Mouse (Mus musculus) heart, embryonic 16.5 days (tissue): Measurements from ENCODE around the gene 4930442H23Rik. TPM values are rescaled to one million over a fixed set of nuclear protein-coding genes. Genes with fewer than 3 reads are reported as not detected.
A peak's percentile ranks its signal among the peaks of the same experiment; 100 is the strongest.

Source experiments
- ATAC-seq: fragments of 200-750 bp; cut with Nextera tagmentation; replicated peaks from 2 replicates; pipeline ENCODE4 v1.8.0; 2017; ENCODE audit warnings: moderate number of reproducible peaks; ENCODE audit not compliant: insufficient read depth, low FRiP score; ENCODE audit errors: extremely low read depth
- H3K27ac ChIP-seq: fragments of 300-500 bp; sonication (generic); 2 replicates; pipeline ENCODE4 v1.5.1; 2014; ENCODE audit warnings: mild to moderate bottlenecking, low read length, control low read depth, moderate library complexity
- H3K27me3 ChIP-seq: fragments of 300-500 bp; sonication (generic); 2 replicates; pipeline ENCODE4 v1.6.1; 2014; ENCODE audit warnings: low read length, mixed read lengths; ENCODE audit not compliant: control insufficient read depth, insufficient read depth
- H3K36me3 ChIP-seq: fragments of 300-500 bp; sonication (generic); 2 replicates; pipeline ENCODE4 v1.6.1; 2014; ENCODE audit not compliant: control insufficient read depth, insufficient read depth
- H3K4me1 ChIP-seq: fragments of 300-500 bp; sonication (generic); 2 replicates; pipeline ENCODE4 v1.6.1; 2014; ENCODE audit warnings: low read length, mixed read lengths; ENCODE audit not compliant: control insufficient read depth, insufficient read depth
- H3K4me2 ChIP-seq: fragments of 300-500 bp; sonication (generic); 2 replicates; pipeline ENCODE4 v1.6.1; 2014; ENCODE audit warnings: low read depth, mild to moderate bottlenecking, control low read depth, low read length
- H3K4me3 ChIP-seq: fragments of 300-500 bp; sonication (generic); 2 replicates; pipeline ENCODE4 v1.5.1; 2014; ENCODE audit warnings: mild to moderate bottlenecking, control low read depth, low read length
- H3K9ac ChIP-seq: fragments of 300-500 bp; sonication (generic); 2 replicates; pipeline ENCODE4 v1.6.1; 2014; ENCODE audit warnings: low read length, control low read depth
- H3K9me3 ChIP-seq: fragments of 300-500 bp; sonication (generic); replicated peaks from 2 replicates; pipeline ENCODE4 v1.6.1; 2016; ENCODE audit warnings: low read length; ENCODE audit not compliant: control insufficient read depth
- WGBS: fragments of 180-500 bp; shearing (Covaris S2); extraction: QIAGEN DNeasy Blood & Tissue Kit; methylation state at CpG from one replicate; pipeline ENCODE4 v1.1.7; 2014; 5-methylcytosine and 5-hydroxymethylcytosine counted together
- polyA plus RNA-seq: library from polyadenylated mRNA; unstranded; fragments of >200 nt; fragmentation: Nextera tagmentation; extraction: Ambion mirVana; gene quantifications from 2 replicates; pipeline ENCODE4 v1.2.1, GENCODE M21; 2015

Gene 4930442H23Rik
- polyA plus RNA-seq, 1 experiment from 2014 or later: 0.11 TPM

DNA sequence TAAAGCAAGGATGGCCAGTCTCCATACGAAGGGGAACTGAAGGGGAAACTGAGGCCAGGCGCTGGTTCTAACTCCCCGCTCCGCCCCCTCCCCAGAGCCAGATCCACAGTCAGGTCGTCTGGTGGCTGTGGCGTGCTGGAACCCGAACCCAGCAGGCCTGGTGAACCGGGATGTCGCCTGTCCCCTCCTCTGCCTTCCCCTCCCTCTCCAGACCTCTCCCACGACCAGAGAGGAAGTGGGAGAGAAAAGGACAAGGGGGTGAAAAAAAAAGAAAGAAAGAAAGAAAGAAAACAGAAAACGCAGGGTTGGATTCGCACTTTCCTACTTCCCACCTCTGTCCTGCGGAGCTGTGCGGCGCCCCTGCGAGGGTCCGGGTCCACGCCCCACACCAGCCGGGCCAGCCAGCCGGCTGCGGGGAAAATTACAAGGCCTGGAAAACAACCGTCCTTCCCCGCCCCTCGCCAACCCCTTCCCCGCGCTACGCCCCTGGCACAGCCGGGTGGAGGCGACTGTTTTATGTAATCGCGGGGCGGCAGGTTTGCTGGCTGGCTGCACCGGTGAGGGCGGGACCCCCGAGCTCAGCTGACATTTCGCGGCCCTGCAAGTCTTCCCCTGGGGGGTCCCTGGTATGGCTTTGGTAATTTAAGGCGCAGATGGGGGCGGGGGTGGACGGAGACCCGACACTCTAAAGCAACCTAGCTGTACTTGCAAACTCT, 48.5 kb downstream of the 4930442H23Rik start, which contains the start of gene Zbtb7a:
Zbtb7a (plus strand) TSS at position 255 of the 716 bp plus-strand sequence.
- Histone ChIP-seq H3K27me3 (no peaks in the 10 kb centered on the region; the same call in 1 of the 2 replicates), H3K36me3 (no peaks in the 10 kb centered on the region), H3K9ac (peak within 1 kb of the TSS; percentile 89), H3K27ac (peak within 1 kb of the TSS; percentile 97), H3K4me1 (peaks cover 33% of the 10 kb centered on the region), H3K4me2 (peak within 1 kb of the TSS; percentile 87), H3K4me3 (peak within 1 kb of the TSS; percentile 82), H3K9me3 (no peaks in the 10 kb centered on the region)
- no peak for ATAC-seq
- WGBS: 4% methylated on average over 40 of the region's 41 CpGs

DNA sequence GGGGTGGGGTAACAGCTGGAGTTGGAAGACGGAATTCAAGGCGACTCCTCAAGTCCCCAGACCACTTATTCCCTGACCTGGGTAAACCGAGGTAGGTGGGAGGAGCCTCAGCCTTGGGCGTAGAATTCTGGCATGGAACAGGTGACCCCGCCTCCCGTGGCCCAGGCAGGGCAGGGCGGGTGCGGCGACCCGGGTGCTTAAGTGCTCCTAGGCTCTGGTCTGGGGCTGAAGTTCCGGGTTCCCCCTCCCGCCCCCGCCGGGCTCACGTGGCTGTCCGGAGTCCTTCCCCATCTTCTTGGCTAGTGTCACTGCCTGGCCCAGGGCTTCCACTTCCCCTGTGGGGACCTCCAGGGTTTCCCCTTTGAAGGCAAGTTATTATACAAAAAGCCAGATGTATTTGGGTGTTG, 49.5 kb downstream of the 4930442H23Rik start:
- H3K9me3 ChIP-seq: no peaks in the 10 kb centered on the region
- no peaks in the 10 kb centered on the region for H3K36me3 ChIP-seq
- H3K4me2 ChIP-seq: peak overlapping the region; percentile 87
- WGBS: 4% methylated on average over 16 of the region's 16 CpGs
- H3K27me3 ChIP-seq: no peaks in the 10 kb centered on the region; the same call in 1 of the 2 replicates
- no peak for ATAC-seq
- H3K4me3 ChIP-seq: peak overlapping the region; percentile 12
- H3K27ac ChIP-seq: no peak overlapping the region
- peak overlapping the region; percentile 7; the same call in 1 of the 2 replicates for H3K9ac ChIP-seq
- H3K4me1 ChIP-seq: peaks cover 30% of the 10 kb centered on the region

Other genes starting within 250 kb of the 4930442H23Rik start
- gene Gng7, start 168.9 kb downstream of the 4930442H23Rik start, polyA plus RNA-seq: 1.4 TPM in 2 replicates
- gene Diras1, start 158.2 kb downstream of the 4930442H23Rik start, polyA plus RNA-seq: 0.06 and 0.09 TPM in 2 replicates
- gene Slc39a3, start 146.4 kb downstream of the 4930442H23Rik start, polyA plus RNA-seq: 9.6 and 10.8 TPM in 2 replicates
- gene Sgta, start 123.7 kb downstream of the 4930442H23Rik start, polyA plus RNA-seq: 166 and 174 TPM in 2 replicates
- gene Thop1, start 113.8 kb downstream of the 4930442H23Rik start, polyA plus RNA-seq: 29.8 and 31.4 TPM in 2 replicates
- gene Creb3l3, start 85.0 kb downstream of the 4930442H23Rik start, polyA plus RNA-seq: 0.70 and 1.00 TPM in 2 replicates
- gene Map2k2, start 77.9 kb downstream of the 4930442H23Rik start, polyA plus RNA-seq: 143 and 152 TPM in 2 replicates
- gene Zbtb7a, start 48.6 kb downstream of the 4930442H23Rik start, polyA plus RNA-seq: 25.5 and 30.1 TPM in 2 replicates
- gene Pias4, start 15.9 kb downstream of the 4930442H23Rik start, polyA plus RNA-seq: 34.7 and 37.5 TPM in 2 replicates
- gene Eef2, start 7.2 kb downstream of the 4930442H23Rik start, polyA plus RNA-seq: 435 and 443 TPM in 2 replicates
- gene Dapk3, start 844 bp downstream of the 4930442H23Rik start, polyA plus RNA-seq: 33.9 and 40.2 TPM in 2 replicates
- gene Nmrk2, start 18.2 kb upstream of the 4930442H23Rik start, polyA plus RNA-seq: 11.9 and 14.6 TPM in 2 replicates
- 0.31 and 0.33 TPM in 2 replicates for gene Atcay, start 47.0 kb upstream of the 4930442H23Rik start, polyA plus RNA-seq
- 5.0 and 6.2 TPM in 2 replicates for gene Zfr2, start 49.3 kb upstream of the 4930442H23Rik start, polyA plus RNA-seq
- gene Matk, start 69.1 kb upstream of the 4930442H23Rik start, polyA plus RNA-seq: 2.6 and 2.7 TPM in 2 replicates
- 230 TPM in 2 replicates for gene Mrpl54, start 83.1 kb upstream of the 4930442H23Rik start, polyA plus RNA-seq
- 62.7 and 63.0 TPM in 2 replicates for gene Apba3, start 83.1 kb upstream of the 4930442H23Rik start, polyA plus RNA-seq
- 4.7 and 5.3 TPM in 2 replicates for gene Tjp3, start 107.7 kb upstream of the 4930442H23Rik start, polyA plus RNA-seq
- gene Pip5k1c, start 109.1 kb upstream of the 4930442H23Rik start, polyA plus RNA-seq: 31.3 and 33.2 TPM in 2 replicates
- gene Cactin, start 137.3 kb upstream of the 4930442H23Rik start, polyA plus RNA-seq: 28.1 and 29.6 TPM in 2 replicates
- gene Tbxa2r, start 144.9 kb upstream of the 4930442H23Rik start, polyA plus RNA-seq: 15.2 and 16.3 TPM in 2 replicates
- 0.08 and 0.11 TPM in 2 replicates for gene Gipc3, start 159.4 kb upstream of the 4930442H23Rik start, polyA plus RNA-seq
- gene Hmg20b, start 166.6 kb upstream of the 4930442H23Rik start, polyA plus RNA-seq: 86.5 and 86.8 TPM in 2 replicates
- 16.5 and 17.6 TPM in 2 replicates for gene Mfsd12, start 173.6 kb upstream of the 4930442H23Rik start, polyA plus RNA-seq
- gene 4930404N11Rik, start 182.0 kb upstream of the 4930442H23Rik start, polyA plus RNA-seq: 1.8 and 1.9 TPM in 2 replicates
- gene Fzr1, start 194.7 kb upstream of the 4930442H23Rik start, polyA plus RNA-seq: 74.6 and 82.8 TPM in 2 replicates
- 83.4 and 86.2 TPM in 2 replicates for gene Dohh, start 200.6 kb upstream of the 4930442H23Rik start, polyA plus RNA-seq
- gene Gm48551, start 200.6 kb upstream of the 4930442H23Rik start, polyA plus RNA-seq: 2.1 and 2.6 TPM in 2 replicates
- 0.55 and 0.83 TPM in 2 replicates for gene Gm48552, start 205.2 kb upstream of the 4930442H23Rik start, polyA plus RNA-seq
- gene Smim24, start 209.2 kb upstream of the 4930442H23Rik start, polyA plus RNA-seq: 5.0 and 9.2 TPM in 2 replicates